In the genomic region with DNA sequence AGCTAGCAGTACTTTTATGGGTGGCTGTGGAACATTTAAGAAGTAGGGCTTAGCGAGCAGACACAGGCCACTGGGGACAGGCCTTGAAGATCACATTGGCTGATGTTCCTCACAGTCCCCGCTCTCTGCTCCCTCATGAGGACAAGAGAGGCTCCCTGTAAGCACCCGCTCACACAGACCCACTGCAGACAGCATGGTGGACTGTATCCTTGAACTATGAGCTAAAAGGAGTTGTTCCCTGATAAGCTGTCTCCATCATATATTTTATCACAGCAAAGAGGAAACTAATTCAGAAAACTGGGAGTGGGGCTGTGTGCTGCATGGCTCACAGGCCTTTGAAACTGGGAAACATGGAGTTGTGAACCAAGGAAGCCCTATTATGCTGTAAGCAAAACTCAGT, we compare ENCODE assay signal across 21 mouse cellular contexts. TPM values are rescaled to one million over a fixed set of nuclear protein-coding genes. Genes with fewer than 3 reads are reported as not detected.
DNase-seq lines count a peak whose midpoint lies in the region; ATAC-seq and TF ChIP-seq lines count a peak whose summit lies in the region.
"Had no signal": no experiment of that assay in that cellular context is flagged by ENCODE, and none has a peak within 500 bp of the region (broad histone marks: within the 10 kb centered on the region; RNA-seq: fewer than 3 reads in every experiment).

No protein-coding gene starts in this region.

- TF ChIP-seq EP300 in lung, postnatal 0 days (IDR thresholded peaks at IDR 0.05): no peak

- H3K9me3 ChIP-seq in lung, embryonic 15.5 days: no peaks in the 10 kb centered on the region
- no peaks in the 10 kb centered on the region for H3K9me3 ChIP-seq in lung, postnatal 0 days (ENCODE audit: low read length)
- H3K9me3 ChIP-seq in intestine, embryonic 15.5 days: no peaks in the 10 kb centered on the region
- no peaks in the 10 kb centered on the region for H3K9me3 ChIP-seq in intestine, postnatal 0 days (ENCODE audit: control insufficient read depth)
- no peaks in the 10 kb centered on the region for H3K9me3 ChIP-seq in midbrain, embryonic 11.5 days (ENCODE audit: control insufficient read depth, low read length)
- H3K9me3 ChIP-seq: embryonic facial prominence, embryonic 10.5 days; embryonic facial prominence, embryonic 12.5 days; forebrain, embryonic 13.5 days; forebrain, embryonic 15.5 days had no signal

- H3K36me3 ChIP-seq in lung, embryonic 15.5 days: 0 out of 2 replicates have a peak, but pooled peaks cover 3% of the 10 kb centered on the region
- H3K36me3 ChIP-seq in lung, postnatal 0 days (ENCODE audit: insufficient read depth, low read length): no peaks in the 10 kb centered on the region
- H3K36me3 ChIP-seq in intestine, embryonic 15.5 days: no peaks in the 10 kb centered on the region
- H3K36me3 ChIP-seq in intestine, postnatal 0 days (ENCODE audit: control insufficient read depth, insufficient read depth): peaks cover 17% of the 10 kb centered on the region; the same call in 1 of the 2 replicates
- peaks cover 2% of the 10 kb centered on the region; the same call in 1 of the 2 replicates for H3K36me3 ChIP-seq in midbrain, embryonic 11.5 days (ENCODE audit: control insufficient read depth, insufficient read depth, low read length)

- 92% methylated on average over 3 of the region's 3 CpGs for WGBS in lung, embryonic 15.5 days
- 93% methylated on average over 3 of the region's 3 CpGs for WGBS in lung, postnatal 0 days
- 76% methylated on average over 3 of the region's 3 CpGs for WGBS in intestine, embryonic 15.5 days
- WGBS in intestine, postnatal 0 days: 49% methylated on average over 3 of the region's 3 CpGs
- WGBS in midbrain, embryonic 11.5 days: 92% methylated on average over 3 of the region's 3 CpGs

- peak overlapping the region; percentile 71 for H3K27ac ChIP-seq in lung, embryonic 15.5 days
- H3K27ac ChIP-seq in lung, postnatal 0 days (ENCODE audit: low read length): peak overlapping the region; percentile 80
- peak overlapping the region; percentile 54 for H3K27ac ChIP-seq in intestine, embryonic 15.5 days
- no peak overlapping the region for H3K27ac ChIP-seq in intestine, postnatal 0 days (ENCODE audit: low read depth, low read length)
- no peak overlapping the region for H3K27ac ChIP-seq in midbrain, embryonic 11.5 days (ENCODE audit: low read depth, low read length)
- H3K27ac ChIP-seq: embryonic facial prominence, embryonic 10.5 days; embryonic facial prominence, embryonic 12.5 days; forebrain, embryonic 13.5 days; forebrain, embryonic 15.5 days had no signal

- no peak for TF ChIP-seq CTCF in lung, postnatal 0 days (IDR thresholded peaks at IDR 0.05)
- no peak for TF ChIP-seq CTCF in intestine, postnatal 0 days (IDR thresholded peaks at IDR 0.05; ENCODE audit: low read depth)

- H3K4me2 ChIP-seq in lung, embryonic 15.5 days: no peak overlapping the region
- no peak overlapping the region for H3K4me2 ChIP-seq in lung, postnatal 0 days (replicated peaks; ENCODE audit: low read depth, low read length)
- H3K4me2 ChIP-seq in intestine, embryonic 15.5 days (replicated peaks): no peak overlapping the region
- H3K4me2 ChIP-seq in intestine, postnatal 0 days (replicated peaks; ENCODE audit: low read depth): no peak overlapping the region
- H3K4me2 ChIP-seq in midbrain, embryonic 11.5 days: no peak overlapping the region
- H3K4me2 ChIP-seq: embryonic facial prominence, embryonic 12.5 days; forebrain, embryonic 13.5 days; forebrain, embryonic 15.5 days had no signal

- H3K9ac ChIP-seq in lung, embryonic 15.5 days: no peak overlapping the region
- H3K9ac ChIP-seq in lung, postnatal 0 days (replicated peaks; ENCODE audit: low read depth): no peak overlapping the region
- H3K9ac ChIP-seq in intestine, embryonic 15.5 days: no peak overlapping the region
- no peak overlapping the region for H3K9ac ChIP-seq in intestine, postnatal 0 days (ENCODE audit: low read depth, low read length)
- H3K9ac ChIP-seq in midbrain, embryonic 11.5 days (ENCODE audit: low read length): no peak overlapping the region
- H3K9ac ChIP-seq: embryonic facial prominence, embryonic 12.5 days; forebrain, embryonic 13.5 days; forebrain, embryonic 15.5 days had no signal

- H3K27me3 ChIP-seq in lung, embryonic 15.5 days: no peaks in the 10 kb centered on the region
- H3K27me3 ChIP-seq in lung, postnatal 0 days (replicated peaks; ENCODE audit: insufficient read depth, low read length): no peaks in the 10 kb centered on the region
- no peaks in the 10 kb centered on the region for H3K27me3 ChIP-seq in intestine, embryonic 15.5 days (replicated peaks)
- H3K27me3 ChIP-seq in intestine, postnatal 0 days (replicated peaks; ENCODE audit: control insufficient read depth, insufficient read depth, low read length): no peaks in the 10 kb centered on the region
- H3K27me3 ChIP-seq in midbrain, embryonic 11.5 days (ENCODE audit: control insufficient read depth, insufficient read depth, low read length): no peaks in the 10 kb centered on the region
- H3K27me3 ChIP-seq: embryonic facial prominence, embryonic 12.5 days; forebrain, embryonic 13.5 days; forebrain, embryonic 15.5 days had no signal

- H3K4me1 ChIP-seq in lung, embryonic 15.5 days: peaks cover 26% of the 10 kb centered on the region
- peaks cover 16% of the 10 kb centered on the region for H3K4me1 ChIP-seq in lung, postnatal 0 days (ENCODE audit: insufficient read depth, low read depth, low read length)
- H3K4me1 ChIP-seq in intestine, embryonic 15.5 days (replicated peaks): peaks cover 14% of the 10 kb centered on the region
- no peaks in the 10 kb centered on the region; the same call in 1 of the 2 replicates for H3K4me1 ChIP-seq in intestine, postnatal 0 days (replicated peaks; ENCODE audit: control insufficient read depth, insufficient read depth, low read length)
- no peaks in the 10 kb centered on the region for H3K4me1 ChIP-seq in midbrain, embryonic 11.5 days (ENCODE audit: control insufficient read depth, insufficient read depth, low read length)
- H3K4me1 ChIP-seq: embryonic facial prominence, embryonic 12.5 days; forebrain, embryonic 13.5 days; forebrain, embryonic 15.5 days had no signal

- H3K4me3 ChIP-seq in lung, embryonic 15.5 days: no peak overlapping the region
- no peak overlapping the region for H3K4me3 ChIP-seq in lung, postnatal 0 days (ENCODE audit: low read depth, low read length)
- no peak overlapping the region for H3K4me3 ChIP-seq in intestine, embryonic 15.5 days (replicated peaks)
- H3K4me3 ChIP-seq in intestine, postnatal 0 days (ENCODE audit: low read depth, low read length): no peak overlapping the region
- H3K4me3 ChIP-seq in midbrain, embryonic 11.5 days (ENCODE audit: low read depth, low read length): no peak overlapping the region
- H3K4me3 ChIP-seq: embryonic facial prominence, embryonic 10.5 days; embryonic facial prominence, embryonic 12.5 days; forebrain, embryonic 13.5 days; forebrain, embryonic 15.5 days had no signal

- no peak for DNase-seq in lung, postnatal 25 days (ENCODE audit: low spot score)
- no peak for DNase-seq in lung, postnatal 0 days (ENCODE audit: low spot score)
- DNase-seq in lung, postnatal 14 days: no peak
- DNase-seq in cerebellum, postnatal 4 days (ENCODE audit: low spot score in 2 of 2): no peak
- no peak for DNase-seq in midbrain, embryonic 11.5 days (ENCODE audit: low spot score, missing footprints)
- DNase-seq: adrenal gland, adult 2 months; adrenal gland, postnatal 10 days; adrenal gland, postnatal 25 days; cerebellum, adult 11 months; cerebellum, adult 18-20 months; cerebellum, adult 8-10 months; cerebellum, adult 9-11 months; cerebellum, postnatal 14 days; cerebellum, postnatal 36 days had no signal

- ATAC-seq in lung, embryonic 15.5 days (ENCODE audit: borderline replicate concordance, extremely low read depth, low FRiP score, low TSS enrichment): no peak
- no peak for ATAC-seq in lung, postnatal 0 days
- peak; percentile 58 for ATAC-seq in intestine, embryonic 15.5 days
- peak; percentile 44 for ATAC-seq in intestine, postnatal 0 days
- no peak for ATAC-seq in midbrain, embryonic 11.5 days (ENCODE audit: low FRiP score)
- ATAC-seq: forebrain, embryonic 13.5 days; forebrain, embryonic 15.5 days had no signal

RNA-seq across cellular contexts. Expression of a gene that starts 13.4 kb away (rescaled TPM):
- polyA plus RNA-seq in lung, embryonic 15.5 days (2015; fragmentation: Nextera tagmentation; extraction: Ambion mirVana): 14.2 and 15.8 TPM in 2 replicates
- 8.5 and 9.7 TPM in 2 replicates for polyA plus RNA-seq in lung, postnatal 0 days (2015; fragmentation: Nextera tagmentation; extraction: Ambion mirVana)
- polyA plus RNA-seq in intestine, embryonic 15.5 days (2015; fragmentation: Nextera tagmentation; extraction: Ambion mirVana): 12.1 TPM in 2 replicates
- 6.0 and 6.2 TPM in 2 replicates for polyA plus RNA-seq in intestine, postnatal 0 days (2015; fragmentation: Nextera tagmentation; extraction: Ambion mirVana)
- polyA plus RNA-seq in midbrain, embryonic 11.5 days (2014; fragmentation: Nextera tagmentation; extraction: Ambion mirVana): 19.5 and 20.1 TPM in 2 replicates

RNA-seq across cellular contexts. Expression of a gene that starts 26.7 kb away (rescaled TPM):
- polyA plus RNA-seq in lung, embryonic 15.5 days (2015; fragmentation: Nextera tagmentation; extraction: Ambion mirVana): 40.4 and 42.8 TPM in 2 replicates
- 37.7 and 40.4 TPM in 2 replicates for polyA plus RNA-seq in lung, postnatal 0 days (2015; fragmentation: Nextera tagmentation; extraction: Ambion mirVana)
- polyA plus RNA-seq in intestine, embryonic 15.5 days (2015; fragmentation: Nextera tagmentation; extraction: Ambion mirVana): 36.2 and 40.2 TPM in 2 replicates
- 23.2 and 23.8 TPM in 2 replicates for polyA plus RNA-seq in intestine, postnatal 0 days (2015; fragmentation: Nextera tagmentation; extraction: Ambion mirVana)
- polyA plus RNA-seq in midbrain, embryonic 11.5 days (2014; fragmentation: Nextera tagmentation; extraction: Ambion mirVana): 65.5 and 65.7 TPM in 2 replicates

Comparison
In these comparisons a context has a peak if more than half of its experiments do, and no peak if none do; other contexts are left out.
1. H3K27ac ChIP-seq: peak in lung, embryonic 15.5 days (single experiment), lung, postnatal 0 days (single experiment) and intestine, embryonic 15.5 days (single experiment); none in intestine, postnatal 0 days (single experiment) and midbrain, embryonic 11.5 days (single experiment).
2. ATAC-seq: peak in intestine, embryonic 15.5 days (single experiment) and intestine, postnatal 0 days (single experiment); none in lung, embryonic 15.5 days (single experiment), lung, postnatal 0 days (single experiment) and midbrain, embryonic 11.5 days (single experiment).